Mouse (Mus musculus): ENCODE measurements around the gene Gm10642. TPM values are rescaled to one million over a fixed set of nuclear protein-coding genes. Genes with fewer than 3 reads are reported as not detected.

The Gm10642 gene
- polyA plus RNA-seq, 1 experiment from 2014 or later, result 0.41 TPM

DNA sequence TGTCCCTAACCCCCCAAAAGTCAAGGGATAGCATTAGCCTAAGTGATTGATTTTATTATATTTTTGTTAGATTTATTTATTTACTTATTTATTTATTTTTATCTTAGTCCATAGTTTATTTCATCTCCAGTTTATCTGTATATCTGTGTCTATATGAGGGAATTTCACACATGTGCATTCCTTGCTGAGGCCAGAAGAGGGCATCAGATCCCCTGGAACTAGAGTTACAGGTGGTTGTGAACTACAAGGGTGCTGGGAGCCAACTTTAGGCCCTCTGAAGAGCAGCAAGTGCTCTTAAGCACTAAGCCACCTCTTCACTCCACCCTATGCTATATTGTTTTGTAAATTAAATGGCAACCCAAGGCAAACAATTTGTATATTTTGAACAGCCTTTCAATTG lies 12.0 kb downstream of the Gm10642 start:
- H3K4me1 ChIP-seq (ENCODE audit: control insufficient read depth, insufficient read depth, low read length), result no peaks in the 10 kb centered on the region
- no peak overlapping the region for H3K9ac ChIP-seq (replicated peaks; ENCODE audit: low read length)
- no peak overlapping the region for H3K4me2 ChIP-seq (ENCODE audit: low read length)
- DNase-seq (no peak), ATAC-seq (ENCODE audit: low FRiP score, low TSS enrichment) (no peak)
- H3K27me3 ChIP-seq (ENCODE audit: control insufficient read depth, insufficient read depth, low read length), result no peaks in the 10 kb centered on the region
- no peak overlapping the region for H3K27ac ChIP-seq (replicated peaks; ENCODE audit: low read depth, low read length)
- no peaks in the 10 kb centered on the region for H3K9me3 ChIP-seq (ENCODE audit: control insufficient read depth, low read length)
- no peak overlapping the region for H3K4me3 ChIP-seq (replicated peaks; ENCODE audit: low read depth, low read length)
- no peaks in the 10 kb centered on the region for H3K36me3 ChIP-seq (ENCODE audit: control insufficient read depth, insufficient read depth, low read length)

DNA sequence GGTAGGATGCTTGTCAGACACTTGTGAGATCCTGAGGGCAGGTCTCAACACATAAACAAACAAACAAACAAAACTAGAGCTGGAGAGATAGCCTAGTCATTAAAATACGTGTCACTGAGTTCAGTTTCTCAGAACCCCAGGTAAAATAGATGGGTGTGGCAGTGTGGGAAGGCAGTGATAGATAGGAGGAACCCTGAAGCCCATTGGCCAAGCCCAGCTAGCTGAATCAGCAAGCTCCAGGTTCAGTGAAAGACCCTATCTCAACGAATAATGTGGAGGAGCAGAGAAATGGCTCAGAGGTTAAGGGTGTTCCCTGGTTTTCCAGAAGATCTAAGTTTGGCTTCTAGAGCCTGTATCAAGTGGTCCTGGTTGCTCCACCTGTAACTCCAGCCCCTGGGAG lies 13.1 kb downstream of the Gm10642 start:
- Histone ChIP-seq H3K27me3 (ENCODE audit: control insufficient read depth, insufficient read depth, low read length) (no peaks in the 10 kb centered on the region), H3K36me3 (ENCODE audit: control insufficient read depth, insufficient read depth, low read length) (no peaks in the 10 kb centered on the region), H3K27ac (replicated peaks; ENCODE audit: low read depth, low read length) (no peak overlapping the region), H3K9me3 (ENCODE audit: control insufficient read depth, low read length) (no peaks in the 10 kb centered on the region), H3K4me2 (ENCODE audit: low read length) (no peak overlapping the region), H3K4me1 (ENCODE audit: control insufficient read depth, insufficient read depth, low read length) (no peaks in the 10 kb centered on the region), H3K4me3 (replicated peaks; ENCODE audit: low read depth, low read length) (no peak overlapping the region), H3K9ac (replicated peaks; ENCODE audit: low read length) (no peak overlapping the region)
- ATAC-seq (ENCODE audit: low FRiP score, low TSS enrichment), result no peak
- DNase-seq, result no peak
- 68% methylated on average over 2 of the region's 2 CpGs for WGBS

DNA sequence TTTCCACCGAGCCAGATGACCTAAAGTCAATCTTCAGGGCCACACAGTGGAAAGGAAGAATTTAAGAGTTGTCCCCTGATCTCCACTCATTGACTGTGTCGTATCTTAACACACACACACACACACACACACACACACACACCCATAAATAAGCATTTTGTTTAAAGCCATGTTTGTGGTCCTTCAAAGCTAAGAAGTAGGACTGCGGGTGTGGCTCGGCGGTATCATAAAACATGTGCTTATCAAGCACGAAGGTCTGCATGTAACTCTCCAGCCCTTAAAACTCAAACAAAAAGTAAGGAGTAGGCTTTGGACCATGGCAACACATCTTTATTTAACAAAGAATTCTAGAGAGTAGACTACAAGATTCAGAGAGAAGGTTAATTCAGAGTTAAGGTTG lies 14.3 kb downstream of the Gm10642 start:
- Histone ChIP-seq H3K9ac (replicated peaks; ENCODE audit: low read length) (no peak overlapping the region), H3K27ac (replicated peaks; ENCODE audit: low read depth, low read length) (no peak overlapping the region), H3K4me1 (ENCODE audit: control insufficient read depth, insufficient read depth, low read length) (no peaks in the 10 kb centered on the region), H3K36me3 (ENCODE audit: control insufficient read depth, insufficient read depth, low read length) (no peaks in the 10 kb centered on the region), H3K4me3 (replicated peaks; ENCODE audit: low read depth, low read length) (no peak overlapping the region), H3K4me2 (ENCODE audit: low read length) (no peak overlapping the region), H3K27me3 (ENCODE audit: control insufficient read depth, insufficient read depth, low read length) (no peaks in the 10 kb centered on the region), H3K9me3 (ENCODE audit: control insufficient read depth, low read length) (no peaks in the 10 kb centered on the region)
- ATAC-seq (ENCODE audit: low FRiP score, low TSS enrichment) (no peak), DNase-seq (no peak)
- 95% methylated on average over 6 of the region's 6 CpGs for WGBS

DNA sequence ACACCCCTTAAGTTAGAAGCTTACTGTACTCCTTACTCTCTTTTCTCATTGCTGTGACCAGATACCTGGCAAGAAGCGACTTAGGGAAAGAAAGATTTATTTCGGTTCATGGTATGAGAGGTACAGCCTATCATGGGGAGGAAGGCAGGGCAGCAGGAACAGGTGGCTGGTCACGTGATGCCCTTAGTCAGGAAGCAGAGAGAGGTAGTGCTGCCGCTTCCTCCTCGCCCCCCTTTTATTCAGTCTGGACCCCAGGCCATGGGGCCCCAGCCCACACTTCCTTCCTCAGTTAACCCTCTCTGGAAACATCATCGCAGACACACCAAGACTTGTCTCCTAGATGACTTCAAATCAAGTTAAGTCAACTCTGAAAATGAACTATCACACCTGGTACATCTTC lies 15.2 kb downstream of the Gm10642 start:
- Histone ChIP-seq H3K27ac (replicated peaks; ENCODE audit: low read depth, low read length) (no peak overlapping the region), H3K36me3 (ENCODE audit: control insufficient read depth, insufficient read depth, low read length) (no peaks in the 10 kb centered on the region), H3K27me3 (ENCODE audit: control insufficient read depth, insufficient read depth, low read length) (no peaks in the 10 kb centered on the region), H3K4me2 (ENCODE audit: low read length) (no peak overlapping the region), H3K9me3 (ENCODE audit: control insufficient read depth, low read length) (no peaks in the 10 kb centered on the region), H3K4me1 (ENCODE audit: control insufficient read depth, insufficient read depth, low read length) (no peaks in the 10 kb centered on the region), H3K4me3 (replicated peaks; ENCODE audit: low read depth, low read length) (no peak overlapping the region), H3K9ac (replicated peaks; ENCODE audit: low read length) (no peak overlapping the region)
- ATAC-seq (ENCODE audit: low FRiP score, low TSS enrichment) (no peak), DNase-seq (no peak)
- 84% methylated on average over 6 of the region's 6 CpGs for WGBS

DNA sequence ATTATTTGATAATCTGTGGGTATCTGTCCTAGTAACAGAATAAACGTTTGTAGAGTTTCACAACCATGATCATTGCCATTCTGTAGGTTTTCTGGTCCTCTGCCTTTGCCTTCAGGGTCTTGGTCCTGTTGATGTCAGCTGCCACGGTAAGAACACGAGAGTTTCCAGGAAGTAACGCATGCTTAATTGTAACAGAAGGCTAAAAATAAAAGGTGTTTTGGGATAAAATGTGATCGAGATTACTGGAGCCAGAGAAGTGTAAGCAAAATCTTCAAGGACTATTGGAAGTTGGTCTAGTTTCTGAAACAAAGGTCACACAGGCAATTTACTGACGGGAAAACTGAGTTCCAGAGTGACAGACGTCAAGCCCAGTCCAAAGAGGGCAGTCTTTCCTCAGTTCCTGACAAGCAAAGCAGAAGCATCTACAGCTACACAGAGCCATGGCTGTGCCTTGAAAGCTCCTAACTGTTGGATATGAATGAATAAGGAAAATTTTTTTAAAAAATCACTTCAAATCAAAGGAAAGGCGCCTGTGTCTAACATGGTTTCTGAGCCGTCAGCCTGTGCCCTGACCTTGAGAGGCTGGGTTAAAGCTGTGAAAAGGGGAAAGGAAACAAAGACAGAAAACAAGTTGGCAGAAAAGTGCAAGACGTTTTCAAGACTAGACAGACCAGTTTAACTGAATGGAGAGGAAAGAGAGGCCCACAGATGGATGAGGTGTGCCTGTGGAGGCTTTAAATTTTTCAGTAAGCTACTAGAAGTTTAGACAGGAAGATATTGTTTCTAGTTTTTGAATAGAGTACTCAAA lies 15.9 kb downstream of the Gm10642 start:
- Histone ChIP-seq H3K4me2 (ENCODE audit: low read length) (no peak overlapping the region), H3K9me3 (ENCODE audit: control insufficient read depth, low read length) (no peaks in the 10 kb centered on the region), H3K4me1 (ENCODE audit: control insufficient read depth, insufficient read depth, low read length) (no peaks in the 10 kb centered on the region), H3K36me3 (ENCODE audit: control insufficient read depth, insufficient read depth, low read length) (no peaks in the 10 kb centered on the region), H3K4me3 (replicated peaks; ENCODE audit: low read depth, low read length) (no peak overlapping the region), H3K9ac (replicated peaks; ENCODE audit: low read length) (no peak overlapping the region), H3K27ac (replicated peaks; ENCODE audit: low read depth, low read length) (no peak overlapping the region), H3K27me3 (ENCODE audit: control insufficient read depth, insufficient read depth, low read length) (no peaks in the 10 kb centered on the region)
- 57% methylated on average over 10 of the region's 10 CpGs for WGBS
- DNase-seq (peak; percentile 13), ATAC-seq (ENCODE audit: low FRiP score, low TSS enrichment) (no peak)

DNA sequence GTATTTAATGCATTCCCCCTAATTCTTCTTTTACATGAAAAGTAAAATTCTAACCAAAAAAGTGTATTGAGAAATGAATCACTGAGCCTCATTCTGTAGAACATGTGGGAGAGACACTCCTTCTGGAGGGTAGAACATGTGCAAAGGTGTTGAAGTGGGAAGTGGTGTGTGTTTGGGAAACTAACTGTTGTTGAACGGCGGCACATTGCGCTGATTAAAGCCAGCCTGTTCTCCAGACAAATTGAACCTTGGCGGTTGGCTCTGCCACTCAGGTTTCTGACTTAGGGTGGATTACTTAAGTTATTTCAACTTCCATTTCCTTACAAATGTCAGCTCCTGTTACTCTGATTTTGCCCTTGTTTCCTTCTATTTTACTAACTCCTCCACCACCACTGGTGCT lies 17.6 kb downstream of the Gm10642 start:
- no peak overlapping the region for H3K4me3 ChIP-seq (replicated peaks; ENCODE audit: low read depth, low read length)
- no peak overlapping the region for H3K4me2 ChIP-seq (ENCODE audit: low read length)
- H3K27ac ChIP-seq (replicated peaks; ENCODE audit: low read depth, low read length), result no peak overlapping the region
- H3K9ac ChIP-seq (replicated peaks; ENCODE audit: low read length), result no peak overlapping the region
- DNase-seq (no peak), ATAC-seq (ENCODE audit: low FRiP score, low TSS enrichment) (no peak)
- WGBS, result 91% methylated on average over 4 of the region's 4 CpGs
- H3K9me3 ChIP-seq (ENCODE audit: control insufficient read depth, low read length), result no peaks in the 10 kb centered on the region
- no peaks in the 10 kb centered on the region for H3K4me1 ChIP-seq (ENCODE audit: control insufficient read depth, insufficient read depth, low read length)
- H3K27me3 ChIP-seq (ENCODE audit: control insufficient read depth, insufficient read depth, low read length), result no peaks in the 10 kb centered on the region
- no peaks in the 10 kb centered on the region for H3K36me3 ChIP-seq (ENCODE audit: control insufficient read depth, insufficient read depth, low read length)

DNA sequence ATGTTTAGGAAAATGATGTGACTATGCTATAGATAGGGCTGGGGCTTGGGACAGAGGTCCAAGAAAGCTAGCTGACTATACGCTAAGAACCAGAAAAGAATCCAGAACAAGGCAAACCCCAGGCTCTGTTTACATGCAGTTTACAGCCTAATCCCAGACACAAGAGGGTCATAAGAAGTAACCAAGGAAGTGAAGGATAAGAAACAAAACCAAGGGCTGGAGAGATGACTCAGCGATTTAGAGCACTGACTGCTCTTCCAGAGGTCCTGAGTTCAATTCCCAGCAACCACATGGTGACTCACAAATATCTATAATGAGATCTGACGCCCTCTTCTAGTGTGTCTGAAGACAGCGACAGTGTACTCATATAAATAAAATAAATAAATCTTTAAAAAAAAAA lies 19.1 kb downstream of the Gm10642 start:
- Histone ChIP-seq H3K9ac (replicated peaks; ENCODE audit: low read length) (no peak overlapping the region), H3K4me1 (ENCODE audit: control insufficient read depth, insufficient read depth, low read length) (no peaks in the 10 kb centered on the region), H3K27me3 (ENCODE audit: control insufficient read depth, insufficient read depth, low read length) (no peaks in the 10 kb centered on the region), H3K9me3 (ENCODE audit: control insufficient read depth, low read length) (no peaks in the 10 kb centered on the region), H3K27ac (replicated peaks; ENCODE audit: low read depth, low read length) (no peak overlapping the region), H3K4me2 (ENCODE audit: low read length) (no peak overlapping the region), H3K4me3 (replicated peaks; ENCODE audit: low read depth, low read length) (no peak overlapping the region), H3K36me3 (ENCODE audit: control insufficient read depth, insufficient read depth, low read length) (no peaks in the 10 kb centered on the region)
- whole genome bisulfite sequencing, result 83% methylated on average over 4 of the region's 4 CpGs
- DNase-seq, result no peak
- ATAC-seq (ENCODE audit: low FRiP score, low TSS enrichment), result no peak

DNA sequence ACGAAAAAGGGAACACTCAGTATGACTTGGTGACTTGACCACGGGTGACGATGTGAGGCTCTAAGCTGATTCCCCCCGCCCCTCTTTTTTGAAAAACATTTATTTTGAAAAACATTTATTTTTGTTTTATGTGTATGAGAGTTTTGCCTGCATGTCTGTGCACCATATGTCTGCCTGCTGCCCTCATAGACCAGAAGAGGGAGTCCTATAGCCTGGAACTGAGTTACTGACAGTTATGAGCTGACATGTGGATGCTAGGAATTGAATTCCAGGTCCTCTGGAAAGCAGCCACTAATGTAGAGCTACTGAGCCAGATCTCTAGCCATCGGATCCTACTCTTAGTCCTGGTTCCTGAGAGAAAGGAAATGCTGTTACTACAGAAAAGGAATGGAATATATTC lies 19.9 kb downstream of the Gm10642 start:
- Histone ChIP-seq H3K36me3 (ENCODE audit: control insufficient read depth, insufficient read depth, low read length) (no peaks in the 10 kb centered on the region), H3K9me3 (ENCODE audit: control insufficient read depth, low read length) (no peaks in the 10 kb centered on the region), H3K4me1 (ENCODE audit: control insufficient read depth, insufficient read depth, low read length) (peaks cover 5% of the 10 kb centered on the region; the same call in 1 of the 2 replicates), H3K4me2 (ENCODE audit: low read length) (no peak overlapping the region), H3K27ac (replicated peaks; ENCODE audit: low read depth, low read length) (no peak overlapping the region), H3K27me3 (ENCODE audit: control insufficient read depth, insufficient read depth, low read length) (no peaks in the 10 kb centered on the region), H3K4me3 (replicated peaks; ENCODE audit: low read depth, low read length) (no peak overlapping the region), H3K9ac (replicated peaks; ENCODE audit: low read length) (no peak overlapping the region)
- DNase-seq, result no peak
- WGBS, result 88% methylated on average over 5 of the region's 5 CpGs
- ATAC-seq (ENCODE audit: low FRiP score, low TSS enrichment), result no peak

DNA sequence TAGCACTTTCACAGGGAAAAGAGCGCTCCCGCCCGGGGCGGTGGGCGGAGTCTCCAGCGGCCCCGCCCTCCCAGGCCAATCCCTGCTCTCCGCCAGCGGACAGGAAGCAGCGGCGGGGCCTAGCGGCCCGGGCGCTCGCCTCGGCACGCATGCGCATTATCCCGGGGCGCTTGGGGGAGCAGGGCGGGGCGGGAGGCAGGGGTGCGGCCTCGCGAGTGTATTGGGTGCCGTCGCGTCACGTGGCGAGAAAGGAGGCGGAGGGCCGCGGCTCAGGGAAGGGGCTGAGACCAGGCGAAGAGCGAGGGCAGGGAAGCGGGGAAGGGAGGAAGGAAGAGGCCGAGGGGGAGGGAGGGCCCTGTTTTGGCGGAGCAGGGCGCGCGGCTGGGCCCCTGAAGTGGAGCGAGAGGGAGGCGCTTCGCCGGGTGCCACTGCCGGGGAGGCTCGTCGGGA lies 22.7 kb downstream of the Gm10642 start, which contains the start of gene Adam10:
Gene Adam10 (plus strand): TSS at position 316 of the 450 bp plus-strand sequence.
- H3K9ac ChIP-seq (replicated peaks; ENCODE audit: low read length), result peak within 1 kb of the TSS; percentile 94
- ATAC-seq (ENCODE audit: low FRiP score, low TSS enrichment) (peak; percentile 99), DNase-seq (peak; percentile 99)
- H3K4me1 ChIP-seq (ENCODE audit: control insufficient read depth, insufficient read depth, low read length), result peaks cover 14% of the 10 kb centered on the region
- peak within 1 kb of the TSS; percentile 91 for H3K4me3 ChIP-seq (replicated peaks; ENCODE audit: low read depth, low read length)
- H3K36me3 ChIP-seq (ENCODE audit: control insufficient read depth, insufficient read depth, low read length), result no peaks in the 10 kb centered on the region
- H3K4me2 ChIP-seq (ENCODE audit: low read length), result peak within 1 kb of the TSS; percentile 84
- H3K9me3 ChIP-seq (ENCODE audit: control insufficient read depth, low read length), result no peaks in the 10 kb centered on the region
- no peaks in the 10 kb centered on the region for H3K27me3 ChIP-seq (ENCODE audit: control insufficient read depth, insufficient read depth, low read length)
- H3K27ac ChIP-seq (replicated peaks; ENCODE audit: low read depth, low read length), result peak within 1 kb of the TSS; percentile 98
- WGBS, result under 1% methylated on average over 48 of the region's 48 CpGs

Measured in midbrain, embryonic 14.5 days (tissue).